Mouse (Mus musculus): ENCODE data around the gene Sema7a. TPM values are rescaled to one million over a fixed set of nuclear protein-coding genes. Genes with fewer than 3 reads are reported as not detected.
A peak's percentile ranks its signal among the peaks of the same experiment; 100 is the strongest.

Sema7a gene
- total RNA-seq, 2 experiments from 2014 or later, result 85.7 to 96.3 TPM

GRCm38 (mm10) chr9:57938225-57939055 is 1.5 kb upstream of the Sema7a start:
- DNase-seq (ENCODE audit: low spot score in 2 of 2), result no peak

GRCm38 (mm10) chr9:57940349-57940794 is 460 bp downstream of the Sema7a start:
- DNase-seq (ENCODE audit: low spot score in 2 of 2), result peak; percentile 40 to 57

GRCm38 (mm10) chr9:57940861-57941638 is 1.1 kb downstream of the Sema7a start:
- DNase-seq (ENCODE audit: low spot score in 2 of 2), result no peak

- no peak for DNase-seq (ENCODE audit: low spot score in 2 of 2)
Observed at GRCm38 (mm10) chr9:57942039-57942438, 2.1 kb downstream of the Sema7a start.

DNA sequence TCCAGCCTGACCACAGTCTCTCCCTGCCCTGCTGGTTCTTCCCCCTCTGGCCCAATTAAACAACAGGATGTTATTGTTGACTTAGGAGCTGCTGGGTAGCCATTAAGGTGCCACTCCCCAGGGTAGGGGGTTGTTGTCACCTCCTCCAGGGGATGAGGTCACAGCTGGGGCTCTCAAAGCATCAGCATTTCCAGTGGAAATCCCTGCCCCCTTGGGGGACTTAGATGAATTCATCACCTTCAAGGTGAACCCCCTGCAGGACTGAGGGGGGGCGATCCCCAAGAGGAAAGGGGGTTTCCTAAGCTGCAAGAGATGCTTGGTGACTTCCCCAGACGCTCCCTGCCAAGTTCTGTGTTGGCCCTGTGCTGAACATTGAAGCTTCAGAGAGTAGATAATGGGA is 3.2 kb downstream of the Sema7a start:
- DNase-seq (ENCODE audit: low spot score in 2 of 2), result no peak

DNA sequence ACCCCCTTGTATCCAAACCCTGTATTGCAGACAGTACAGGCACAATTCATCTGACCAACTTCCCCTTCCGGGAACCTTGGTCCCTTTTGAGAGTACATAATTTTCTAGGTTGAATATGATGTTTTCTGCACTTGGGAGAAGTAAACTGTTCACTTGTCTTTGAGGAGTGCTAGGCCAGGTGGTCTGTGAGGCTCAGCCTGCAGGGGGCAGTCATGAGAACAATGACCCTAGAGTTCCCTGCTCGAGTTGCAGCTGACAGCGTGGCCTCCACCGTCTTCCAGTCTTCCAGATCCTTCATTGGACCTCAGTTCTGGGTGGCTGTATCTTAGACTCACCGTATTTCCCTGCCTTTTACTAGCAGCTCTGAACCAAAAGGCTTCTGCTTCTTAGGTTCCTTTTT is 4.7 kb downstream of the Sema7a start:
- DNase-seq (ENCODE audit: low spot score in 2 of 2), result peak in 1 of 2 experiments; percentile 73

DNA sequence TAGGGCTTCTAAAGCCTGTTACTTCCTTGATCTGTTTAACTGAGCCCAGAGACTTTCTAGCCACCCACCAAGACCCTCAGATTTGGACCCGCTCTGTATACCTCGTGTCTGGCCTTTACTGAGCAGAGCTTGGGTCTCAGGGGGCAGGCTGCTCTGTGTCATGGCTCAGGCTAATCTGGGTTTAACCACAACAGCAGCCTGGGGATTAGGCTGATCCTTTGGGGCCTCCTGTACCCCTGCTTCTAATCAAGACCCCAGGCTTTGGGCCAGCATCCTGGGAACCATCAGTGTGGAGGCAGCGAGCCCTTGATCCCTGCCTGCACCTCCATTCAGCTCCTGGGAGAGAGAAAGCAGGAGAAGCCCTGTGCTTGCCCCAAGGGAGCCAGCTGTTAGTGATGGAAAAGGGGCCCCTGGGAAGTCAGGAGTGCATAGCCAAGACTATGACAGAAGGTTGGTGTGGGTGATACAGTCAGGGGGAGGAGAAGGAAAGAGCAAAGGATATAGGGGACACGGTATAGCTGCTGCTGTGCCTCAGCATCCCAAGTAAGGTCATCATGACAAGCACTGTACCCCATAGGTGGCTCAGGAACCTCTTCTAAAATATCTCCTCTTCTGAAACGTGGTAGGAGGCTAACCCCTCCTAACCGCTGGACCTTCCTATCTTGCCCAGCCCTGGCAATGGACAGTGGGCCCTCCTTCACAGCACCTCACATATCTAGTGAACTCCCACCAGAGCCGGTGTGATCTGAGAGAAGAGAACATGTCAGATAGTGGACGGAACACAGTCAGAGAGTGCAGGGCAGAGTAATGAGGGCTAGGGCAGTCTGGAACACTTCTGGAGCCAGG is 6.1 kb downstream of the Sema7a start:
- no peak for DNase-seq (ENCODE audit: low spot score in 2 of 2)

DNA sequence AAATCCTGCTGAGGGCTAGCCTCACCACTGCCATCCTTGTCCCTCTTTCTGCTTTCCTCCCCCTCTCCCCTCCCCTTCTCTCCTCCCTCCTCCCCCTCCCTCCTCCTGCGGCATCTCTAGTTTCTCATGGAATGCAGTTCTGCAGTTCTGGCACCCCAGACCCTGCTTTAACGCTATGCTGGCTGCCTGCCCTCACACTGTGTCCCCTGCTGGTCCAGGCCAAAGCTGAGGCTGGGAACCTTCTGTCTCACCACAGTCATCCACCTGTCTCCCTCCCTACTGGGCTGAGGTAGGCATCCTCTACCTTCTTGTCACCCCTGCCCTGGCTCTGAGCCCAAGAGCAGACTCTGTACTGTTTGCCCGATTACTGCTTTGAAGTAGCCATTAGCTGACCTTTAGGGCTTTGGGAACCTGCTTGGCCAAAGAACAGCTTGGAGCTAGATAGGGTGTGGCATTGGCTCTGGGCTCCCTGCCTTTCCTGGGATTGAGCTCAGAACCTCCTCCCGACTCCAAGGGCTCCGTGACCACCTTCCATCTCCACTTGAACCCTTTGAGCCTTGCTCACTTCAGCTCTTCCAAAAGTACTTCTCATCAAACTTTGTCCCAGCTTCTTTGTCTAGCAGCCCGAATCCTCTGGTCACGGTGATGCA is 7.6 kb downstream of the Sema7a start:
- DNase-seq (ENCODE audit: low spot score in 2 of 2), result no peak

- no peak for DNase-seq (ENCODE audit: low spot score in 2 of 2)
Observed at GRCm38 (mm10) chr9:57948333-57948931, 8.5 kb downstream of the Sema7a start.

- DNase-seq (ENCODE audit: low spot score in 2 of 2), result no peak
Observed at GRCm38 (mm10) chr9:57949102-57949704, 9.3 kb downstream of the Sema7a start.

- DNase-seq (ENCODE audit: low spot score in 2 of 2), result no peak
Observed at GRCm38 (mm10) chr9:57949879-57950278, 10.0 kb downstream of the Sema7a start.

DNA sequence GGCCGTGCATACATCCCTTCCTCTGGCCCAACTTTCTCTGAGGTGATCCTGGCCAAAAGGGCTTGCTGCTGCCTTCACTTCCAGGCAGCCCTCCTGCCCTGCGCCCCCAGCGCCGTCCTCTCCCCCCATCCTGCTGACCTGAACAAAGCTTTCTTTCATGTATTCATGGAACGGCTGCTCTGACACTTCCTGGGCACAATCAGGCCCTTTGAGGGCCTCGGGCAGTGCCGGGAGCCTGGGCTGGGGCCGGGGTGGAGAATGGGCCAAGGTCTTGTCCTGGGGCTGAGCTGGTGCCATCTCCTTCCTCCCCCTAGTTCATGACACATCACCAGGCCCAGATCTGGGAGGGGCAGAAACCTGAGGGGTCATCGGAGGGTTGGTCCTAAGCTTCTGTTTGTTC is 10.6 kb downstream of the Sema7a start:
- DNase-seq (ENCODE audit: low spot score in 2 of 2), result peak; percentile 54 to 64

- no peak for DNase-seq (ENCODE audit: low spot score in 2 of 2)
Observed at GRCm38 (mm10) chr9:57951993-57952392, 12.1 kb downstream of the Sema7a start.

GRCm38 (mm10) chr9:57954962-57955744 is 15.2 kb downstream of the Sema7a start:
- DNase-seq (ENCODE audit: low spot score in 2 of 2), result no peak

GRCm38 (mm10) chr9:57955764-57956163 is 15.9 kb downstream of the Sema7a start:
- no peak for DNase-seq (ENCODE audit: low spot score in 2 of 2)

- no peak for DNase-seq (ENCODE audit: low spot score in 2 of 2)
Observed at GRCm38 (mm10) chr9:57956196-57956837, 16.4 kb downstream of the Sema7a start.

- DNase-seq (ENCODE audit: low spot score in 2 of 2), result no peak
Observed at GRCm38 (mm10) chr9:57956838-57957236, 16.9 kb downstream of the Sema7a start.

DNA sequence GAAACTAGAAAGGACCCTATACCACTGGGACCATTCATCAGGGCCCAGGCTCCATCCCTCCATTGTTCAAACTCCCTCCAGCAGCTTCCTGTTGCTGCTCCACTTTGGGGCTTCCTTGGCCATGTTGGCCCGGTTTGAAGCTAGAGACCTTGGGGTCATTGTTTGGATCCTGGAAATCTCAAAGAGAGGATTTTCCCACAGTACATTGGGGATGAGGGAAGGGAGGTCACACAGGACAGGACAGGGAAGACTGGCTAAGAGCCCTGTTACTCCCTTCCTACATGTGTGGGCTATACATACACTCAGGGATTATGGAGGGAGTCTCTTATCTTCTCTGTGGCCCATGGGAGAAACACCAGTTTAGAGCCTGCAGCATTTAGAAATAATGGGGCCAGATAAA is 18.7 kb downstream of the Sema7a start:
- DNase-seq (ENCODE audit: low spot score in 2 of 2), result no peak

GRCm38 (mm10) chr9:57959399-57959798 is 19.5 kb downstream of the Sema7a start:
- DNase-seq (ENCODE audit: low spot score in 2 of 2), result no peak
